Mouse (Mus musculus): ENCODE results near the gene Ppat.

- TF ChIP-seq GATA1 (IDR thresholded peaks at IDR 0.05; ENCODE audit: low read length) = no peak
- TF ChIP-seq TAL1 (IDR thresholded peaks at IDR 0.05; ENCODE audit: low read length) = no peak
These were observed 46.5 kb downstream of the Ppat start for GRCm38 (mm10) chr5:76904713-76905404.
